Mouse (Mus musculus): ENCODE data around the gene Triobp. TPM values are rescaled to one million over a fixed set of nuclear protein-coding genes. Genes with fewer than 3 reads are reported as not detected.
A peak's percentile ranks its signal among the peaks of the same experiment; 100 is the strongest.

Triobp gene
- 45.2 and 70.2 TPM in 2 replicates for polyA plus RNA-seq (2012; rRNA removed)

DNA sequence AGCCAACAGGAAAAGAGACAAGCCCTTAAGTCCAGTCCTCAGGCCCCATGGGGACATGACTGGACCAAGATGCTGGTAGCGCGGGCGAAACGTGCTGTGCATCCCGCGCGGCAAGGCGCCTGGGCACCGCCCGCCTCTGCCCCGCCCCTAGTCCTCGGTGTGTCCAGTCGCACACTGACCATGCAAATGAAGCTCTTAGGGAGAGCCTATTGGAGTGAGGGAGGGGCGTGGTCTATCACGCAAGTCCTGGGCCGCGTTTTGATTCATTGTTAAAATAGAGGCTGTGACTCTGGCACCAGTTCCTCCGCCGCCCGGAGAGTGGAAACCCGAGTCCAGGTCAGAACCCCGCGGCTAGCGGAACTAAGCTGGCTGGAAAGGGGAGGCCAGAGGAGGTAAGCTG lies at the start of gene Triobp:
Gene Triobp (plus strand): TSS at position 68 of the 400 bp plus-strand sequence.
- WGBS = under 1% methylated on average over 24 of the region's 24 CpGs
- no peak for DNase-seq (ENCODE audit: low read depth, low spot score)

- WGBS = 70% methylated on average over 6 of the region's 6 CpGs
- DNase-seq (ENCODE audit: low read depth, low spot score) = no peak
Observed at GRCm38 (mm10) chr15:78898507-78899001, 49.0 kb upstream of the Triobp start.

DNA sequence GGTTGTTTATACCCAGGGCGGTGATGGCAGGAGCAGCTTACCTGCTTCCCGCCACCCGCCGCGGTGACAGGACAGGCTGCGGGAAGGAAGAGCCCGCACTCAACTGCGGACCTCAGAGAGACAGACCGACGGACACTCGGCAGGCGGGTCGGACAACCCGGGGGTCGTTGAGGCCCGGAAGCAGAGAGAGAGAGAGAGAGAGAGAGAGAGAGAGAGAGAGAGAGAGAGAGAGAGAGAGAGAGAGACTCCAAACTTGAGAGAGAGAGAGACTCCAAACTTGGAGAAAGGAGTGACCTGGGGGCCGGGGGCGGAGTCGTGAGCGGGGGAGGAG lies 48.1 kb upstream of the Triobp start, which contains the start of gene Gm49510:
Gene Gm49510 (plus strand): TSS at position 259 of the 331 bp plus-strand sequence.
- DNase-seq (ENCODE audit: low read depth, low spot score) = no peak

DNA sequence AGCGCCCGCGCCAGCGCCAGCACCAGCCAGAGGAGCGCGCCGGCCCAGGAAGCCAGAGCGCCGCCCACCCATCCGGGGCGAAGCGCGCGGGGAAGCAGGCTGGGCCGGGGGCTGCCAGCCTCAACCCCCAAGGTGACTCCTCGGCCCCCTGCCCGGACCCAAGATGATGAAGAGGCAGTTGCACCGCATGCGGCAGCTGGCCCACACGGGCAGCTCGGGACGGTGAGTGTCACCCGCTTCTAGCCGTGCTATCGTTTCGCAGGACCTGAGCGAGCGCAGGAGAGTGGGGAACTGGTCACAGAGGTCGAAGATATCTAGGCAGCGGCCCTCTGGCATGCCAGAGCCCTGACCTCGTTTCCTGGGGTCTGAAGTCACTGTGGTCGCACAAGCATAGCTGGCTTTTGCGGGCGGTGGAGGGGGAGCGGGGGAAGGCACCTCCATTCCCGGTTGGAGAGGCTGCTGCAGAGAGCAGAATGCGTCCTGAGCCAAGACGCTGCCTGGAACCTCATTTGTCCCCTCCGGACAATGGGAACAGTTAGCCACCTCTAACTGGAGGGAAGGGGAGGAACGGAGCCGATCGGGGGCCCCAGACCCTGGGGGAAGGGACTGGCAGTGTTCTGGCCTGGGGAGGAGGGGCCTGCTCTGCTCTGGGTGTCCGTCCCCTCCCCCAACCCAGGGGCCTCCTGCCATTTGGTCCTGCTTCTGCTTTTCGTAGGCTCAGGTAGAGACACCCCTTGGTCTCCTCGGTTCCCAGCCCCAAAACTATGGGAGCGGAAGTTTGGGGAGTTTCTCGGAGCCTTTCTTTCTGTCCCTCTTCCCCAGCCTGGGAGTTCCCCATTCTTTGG lies 47.6 kb upstream of the Triobp start, which contains the start of gene Sh3bp1:
Gene Sh3bp1 (plus strand): TSS at position 29 of the 845 bp plus-strand sequence.
- no peak for DNase-seq (ENCODE audit: low read depth, low spot score)
- 6% methylated on average over 47 of the region's 47 CpGs for WGBS

More for the DNA sequence above, 48.1 kb upstream of the Triobp start, which contains the start of gene Gm49510:
- 2% methylated on average over 20 of the region's 20 CpGs for WGBS

DNA sequence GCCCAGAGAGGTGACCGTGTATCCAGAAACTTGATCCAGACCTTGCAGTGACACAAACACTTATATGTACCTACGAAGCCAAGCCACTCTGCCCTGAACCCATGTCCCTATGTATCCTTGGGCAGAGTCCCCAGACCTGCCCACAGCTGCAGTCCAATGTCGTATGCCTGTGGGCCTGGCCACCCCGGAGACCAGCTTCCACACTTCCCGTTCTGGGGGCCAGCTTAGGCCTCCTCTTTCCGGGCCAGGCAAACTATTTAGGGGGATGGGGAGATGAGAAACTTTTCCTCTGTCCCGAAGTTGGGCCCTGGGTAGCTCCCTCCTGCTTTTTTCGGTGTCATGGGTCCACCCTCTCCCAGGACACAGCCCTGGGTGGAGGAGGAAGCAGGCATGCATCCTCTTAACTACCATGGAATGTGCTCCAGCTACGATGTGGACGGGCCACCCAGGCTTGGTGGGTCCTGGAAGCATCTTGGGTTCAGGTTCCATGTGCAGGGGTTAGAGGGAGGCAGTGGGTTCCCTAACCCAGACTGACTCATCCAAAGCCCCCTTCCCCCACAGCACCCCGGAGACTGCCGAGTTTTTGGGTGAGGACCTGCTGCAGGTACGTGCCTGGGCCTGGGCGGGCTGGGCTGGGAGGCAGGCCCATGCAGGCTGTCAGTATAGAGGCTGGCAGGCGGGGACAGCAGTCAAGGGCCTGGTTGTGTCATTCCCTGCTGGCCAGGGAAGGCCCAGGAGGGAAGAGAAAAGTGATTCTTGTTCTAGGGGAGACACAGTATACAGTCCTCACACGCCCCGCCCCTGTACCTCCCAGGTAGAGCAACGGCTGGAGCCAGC lies 46.7 kb upstream of the Triobp start:
- no peak for DNase-seq (ENCODE audit: low read depth, low spot score)
- WGBS = 31% methylated on average over 18 of the region's 18 CpGs

DNA sequence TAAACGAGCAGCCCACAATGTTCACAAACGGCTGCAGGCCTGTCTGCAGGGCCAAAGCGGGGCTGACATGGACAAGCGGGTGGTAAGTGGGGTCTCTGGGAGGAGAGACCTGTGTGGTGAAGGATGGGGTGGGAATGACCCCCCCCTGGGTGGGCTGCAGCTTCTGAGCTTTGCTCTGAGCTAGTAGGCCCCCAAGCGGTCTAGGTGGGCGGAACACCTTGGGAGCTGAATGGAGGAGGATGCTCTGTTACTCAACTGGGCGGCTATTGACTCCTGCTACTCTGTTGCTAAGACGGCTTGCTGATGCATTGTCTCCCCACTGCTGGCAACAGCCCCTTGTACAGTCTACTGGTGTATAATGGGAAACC lies 46.1 kb upstream of the Triobp start:
- no peak for DNase-seq (ENCODE audit: low read depth, low spot score)
- 72% methylated on average over 8 of the region's 8 CpGs for WGBS

- 1% methylated on average over 2 of the region's 2 CpGs for WGBS
- peak; percentile 63 for DNase-seq (ENCODE audit: low read depth, low spot score)
Observed at GRCm38 (mm10) chr15:78903243-78903642, 44.3 kb upstream of the Triobp start.

GRCm38 (mm10) chr15:78908399-78908798 lies 39.1 kb upstream of the Triobp start:
- no peak for DNase-seq (ENCODE audit: low read depth, low spot score)
- 75% methylated on average over 7 of the region's 7 CpGs for WGBS

- no peak for DNase-seq (ENCODE audit: low read depth, low spot score)
- WGBS = 89% methylated on average over 8 of the region's 8 CpGs
Observed at GRCm38 (mm10) chr15:78908982-78909381, 38.5 kb upstream of the Triobp start.

- DNase-seq (ENCODE audit: low read depth, low spot score) = no peak
- WGBS = 39% methylated on average over 9 of the region's 9 CpGs
Observed at GRCm38 (mm10) chr15:78912040-78912439, 35.5 kb upstream of the Triobp start.

GRCm38 (mm10) chr15:78913632-78914090 lies 33.9 kb upstream of the Triobp start, which contains the start of gene Pdxp:
TSS of gene Pdxp (plus strand) at chr15:78913919.
- under 1% methylated on average over 51 of the region's 51 CpGs for WGBS

GRCm38 (mm10) chr15:78914091-78914822 lies 33.3 kb upstream of the Triobp start:
- DNase-seq (ENCODE audit: low read depth, low spot score) = no peak
- WGBS = 2% methylated on average over 87 of the region's 87 CpGs

More at GRCm38 (mm10) chr15:78913632-78914090, 33.9 kb upstream of the Triobp start, which contains the start of gene Pdxp:
- DNase-seq (ENCODE audit: low read depth, low spot score) = peak; percentile 52

DNA sequence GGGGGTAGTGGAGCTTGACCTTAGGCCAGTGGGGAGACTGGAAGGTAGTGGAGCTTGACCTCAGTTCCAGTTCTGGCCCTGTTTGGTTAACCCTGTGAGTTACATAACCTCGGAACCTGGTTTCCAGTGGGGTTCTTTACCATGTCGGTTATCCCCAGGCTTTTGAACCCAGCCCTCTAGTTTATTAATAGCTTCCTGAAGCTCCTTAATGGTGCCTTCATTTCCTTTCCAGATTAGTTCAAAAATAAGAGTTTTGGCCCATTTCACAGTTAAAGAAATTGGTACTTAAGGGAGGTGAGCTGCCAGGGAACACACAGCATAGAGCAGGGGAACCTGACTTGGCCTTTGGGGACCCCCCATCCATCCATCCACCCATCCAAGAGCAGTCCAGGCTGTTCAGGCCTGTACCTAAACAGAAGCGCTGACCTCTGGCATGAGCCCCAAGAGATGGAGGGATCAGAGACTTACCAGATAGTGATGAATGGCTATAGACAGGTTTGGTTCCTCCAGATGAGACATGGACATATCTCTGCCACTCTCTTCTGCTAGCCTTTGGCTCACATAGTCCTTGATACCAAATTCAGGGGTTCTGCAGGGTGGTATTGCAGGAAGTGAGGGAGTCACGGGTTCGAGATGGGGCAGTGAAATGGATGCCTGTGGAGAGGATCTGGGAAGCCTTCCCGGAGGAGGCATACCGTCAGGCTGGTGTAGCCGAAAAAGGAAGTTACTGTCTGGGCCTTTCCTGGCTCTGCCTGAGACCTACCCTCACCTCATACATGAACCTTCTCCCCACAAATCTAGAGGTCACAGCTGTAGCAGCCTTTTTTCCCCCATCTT lies 32.5 kb upstream of the Triobp start:
- WGBS = 72% methylated on average over 8 of the region's 8 CpGs
- no peak for DNase-seq (ENCODE audit: low read depth, low spot score)

GRCm38 (mm10) chr15:78915660-78916017 lies 31.9 kb upstream of the Triobp start:
- DNase-seq (ENCODE audit: low read depth, low spot score) = no peak
- 5% methylated on average over 8 of the region's 8 CpGs for WGBS

DNA sequence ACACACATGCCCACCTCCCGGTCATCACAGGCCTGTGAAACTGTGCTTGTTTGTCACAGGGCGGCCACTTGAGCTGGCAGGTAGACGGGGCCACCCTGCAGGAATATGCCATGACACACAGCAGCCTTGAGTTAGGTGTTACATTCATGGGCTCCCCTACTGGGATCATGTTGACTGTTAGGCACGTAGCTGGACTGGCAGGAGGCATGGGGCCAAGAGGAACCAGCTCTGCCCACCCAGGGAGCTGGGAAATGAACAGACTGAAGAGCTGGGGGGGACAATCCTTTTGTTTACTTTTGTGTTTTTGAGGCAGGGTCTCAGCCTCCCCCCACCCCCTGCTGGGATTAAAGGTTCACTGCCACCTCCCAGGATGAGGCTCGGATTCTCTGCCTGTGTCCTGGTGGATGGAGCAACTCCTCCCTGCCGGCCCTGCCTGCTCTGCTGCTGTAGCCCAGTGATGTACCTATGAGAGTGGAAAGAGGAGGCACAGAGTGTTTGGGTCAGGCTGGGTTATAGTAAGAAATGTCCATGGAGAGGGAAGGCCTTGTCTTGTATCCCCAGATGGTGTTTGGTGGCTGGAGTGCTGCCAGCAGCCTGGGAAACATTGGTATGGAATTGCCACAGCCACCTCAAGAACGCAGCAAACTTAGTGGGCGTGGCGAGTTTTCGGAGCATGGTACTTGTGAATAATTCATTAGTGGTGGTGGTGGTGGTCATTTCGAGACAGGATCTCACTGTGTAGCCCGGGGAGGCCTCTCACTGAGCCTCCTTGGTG lies 31.3 kb upstream of the Triobp start:
- 83% methylated on average over 12 of the region's 12 CpGs for WGBS
- DNase-seq (ENCODE audit: low read depth, low spot score) = no peak

- no peak for DNase-seq (ENCODE audit: low read depth, low spot score)
- 94% methylated on average over 23 of the region's 23 CpGs for WGBS
Observed at GRCm38 (mm10) chr15:78918126-78918525, 29.4 kb upstream of the Triobp start.

DNA sequence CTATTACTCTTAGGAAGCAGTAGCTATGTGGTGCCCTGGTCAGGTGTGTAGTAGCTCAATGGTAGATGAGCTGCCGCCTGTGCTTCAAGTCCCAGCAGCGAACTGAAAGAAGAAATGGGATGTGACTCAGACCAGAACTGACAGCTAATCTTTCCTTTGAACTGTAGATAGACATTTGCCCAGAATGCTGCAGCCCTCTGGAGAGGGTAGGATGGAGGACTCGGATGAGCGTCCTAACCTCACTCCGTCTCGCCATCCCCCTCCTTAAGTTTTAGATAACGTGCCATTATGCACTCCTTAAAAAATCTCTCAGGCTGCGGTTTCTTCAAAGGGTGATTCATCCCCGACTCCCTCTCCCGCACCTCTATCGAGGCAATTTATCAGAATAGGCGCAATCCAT lies 27.6 kb upstream of the Triobp start:
- 90% methylated on average over 12 of the region's 12 CpGs for WGBS
- DNase-seq (ENCODE audit: low read depth, low spot score) = no peak

DNA sequence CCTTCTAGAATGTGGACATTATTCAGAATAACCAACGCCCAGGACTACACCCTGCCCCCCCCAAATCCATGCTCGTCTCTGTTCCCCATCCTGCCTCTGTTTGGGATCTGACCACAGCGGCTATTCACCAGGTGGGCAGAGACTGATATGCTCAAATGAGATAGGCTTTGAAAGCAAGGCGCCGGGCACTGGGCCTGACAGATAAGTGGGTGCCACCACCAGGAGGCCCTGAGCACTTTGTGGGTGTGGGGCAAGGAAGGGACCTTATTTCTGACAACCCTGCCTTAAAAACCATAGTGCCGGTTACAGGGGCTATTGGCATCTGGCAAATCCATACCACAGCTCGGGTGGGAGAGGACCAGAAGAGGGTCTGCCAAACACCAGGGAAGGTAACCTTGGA lies 24.8 kb upstream of the Triobp start:
- no peak for DNase-seq (ENCODE audit: low read depth, low spot score)
- WGBS = 83% methylated on average over 7 of the region's 7 CpGs

Data from large intestine, adult 2 months (tissue).